In genomic region chr8:70658897-70659603, GRCm38 (mm10) we compare ENCODE assay signal across 8 mouse cellular contexts. TPM values are rescaled to one million over a fixed set of nuclear protein-coding genes. Genes with fewer than 3 reads are reported as not detected.
DNase-seq lines count a peak whose midpoint lies in the region; ATAC-seq and TF ChIP-seq lines count a peak whose summit lies in the region.

No protein-coding gene starts in this region.

- no peaks in the 10 kb centered on the region for H3K9me3 ChIP-seq in heart, embryonic 14.5 days (ENCODE audit: control insufficient read depth, low read length)
- H3K9me3 ChIP-seq in MEL (replicated peaks; ENCODE audit: insufficient read depth, low read length): no peaks in the 10 kb centered on the region
- no peaks in the 10 kb centered on the region for H3K9me3 ChIP-seq in hindbrain, embryonic 11.5 days (ENCODE audit: control insufficient read depth, low read length)
- H3K9me3 ChIP-seq in liver, embryonic 16.5 days (replicated peaks; ENCODE audit: control insufficient read depth, low read length): no peaks in the 10 kb centered on the region
- H3K9me3 ChIP-seq in stomach, embryonic 16.5 days (replicated peaks; ENCODE audit: control insufficient read depth, low read length): no peaks in the 10 kb centered on the region

- no peak for DNase-seq in heart, postnatal 25 days (ENCODE audit: low spot score)
- DNase-seq in MEL (ENCODE audit: low read depth, low spot score): no peak
- no peak for DNase-seq in hindbrain, embryonic 11.5 days (ENCODE audit: low spot score)
- DNase-seq in ovary, postnatal 36 days (ENCODE audit: low spot score): no peak
- DNase-seq in layer of hippocampus, postnatal 10 days (ENCODE audit: low spot score in 2 of 2): no peak

- WGBS in heart, embryonic 14.5 days: under 1% methylated on average over 31 of the region's 31 CpGs
- under 1% methylated on average over 31 of the region's 31 CpGs for WGBS in hindbrain, embryonic 11.5 days
- 1% methylated on average over 31 of the region's 31 CpGs for WGBS in liver, embryonic 16.5 days (ENCODE audit: insufficient replicate concordance)
- 1% methylated on average over 31 of the region's 31 CpGs for WGBS in stomach, embryonic 16.5 days

- H3K27ac ChIP-seq in heart, embryonic 14.5 days (replicated peaks in 1 of 2; ENCODE audit: control insufficient read depth in 1 of 2, insufficient read depth in 1 of 2, low read depth in 2 of 2, low read length in 2 of 2): peak overlapping the region; percentile 82 to 89
- 0 out of 2 replicates have a peak overlapping the region, but pooled peaks have one; percentile 1 for H3K27ac ChIP-seq in MEL (ENCODE audit: control insufficient read depth, low read depth, low read length)
- H3K27ac ChIP-seq in hindbrain, embryonic 11.5 days (ENCODE audit: low read depth, low read length): peak overlapping the region; percentile 70
- H3K27ac ChIP-seq in liver, embryonic 16.5 days (ENCODE audit: low read length): peak overlapping the region; percentile 84
- peak overlapping the region; percentile 28 for H3K27ac ChIP-seq in stomach, embryonic 16.5 days (ENCODE audit: low read length)

- no peak for TF ChIP-seq RAD21 in MEL (IDR thresholded peaks at IDR 0.05; ENCODE audit: low read depth, low read length)

- no peak for TF ChIP-seq CTCF in MEL (IDR thresholded peaks at IDR 0.05 in 2 of 3, conservative IDR thresholded peaks at IDR 0.05 in 1 of 3; ENCODE audit: control insufficient read depth in 1 of 3, insufficient read depth in 1 of 3, low read depth in 2 of 3, low read length in 3 of 3, poor library complexity in 1 of 3, severe bottlenecking in 1 of 3)

- intact Hi-C loops in heart, postnatal 25 days (cut with DNase I): no loop called here

- peak overlapping the region; percentile 95 for H3K9ac ChIP-seq in heart, embryonic 14.5 days (ENCODE audit: low read length)
- H3K9ac ChIP-seq in MEL (ENCODE audit: control insufficient read depth, low read depth, low read length, poor library complexity, severe bottlenecking): peak overlapping the region; percentile 83
- peak overlapping the region; percentile 84 for H3K9ac ChIP-seq in hindbrain, embryonic 11.5 days (ENCODE audit: low read depth, low read length)
- H3K9ac ChIP-seq in liver, embryonic 16.5 days (ENCODE audit: low read depth, low read length): peak overlapping the region; percentile 89
- peak overlapping the region; percentile 70 for H3K9ac ChIP-seq in stomach, embryonic 16.5 days (ENCODE audit: low read length)

- peaks cover 34% of the 10 kb centered on the region for H3K36me3 ChIP-seq in heart, embryonic 14.5 days (ENCODE audit: control insufficient read depth, insufficient read depth, low read length)
- no peaks in the 10 kb centered on the region for H3K36me3 ChIP-seq in MEL (ENCODE audit: control insufficient read depth in 1 of 2, insufficient read depth in 2 of 2, low read length in 2 of 2)
- 0 out of 2 replicates have a peak, but pooled peaks cover 6% of the 10 kb centered on the region for H3K36me3 ChIP-seq in hindbrain, embryonic 11.5 days (ENCODE audit: control insufficient read depth, insufficient read depth, low read length)
- H3K36me3 ChIP-seq in liver, embryonic 16.5 days (ENCODE audit: control insufficient read depth, insufficient read depth): 0 out of 2 replicates have a peak, but pooled peaks cover 2% of the 10 kb centered on the region
- no peaks in the 10 kb centered on the region for H3K36me3 ChIP-seq in stomach, embryonic 16.5 days (ENCODE audit: control insufficient read depth, insufficient read depth, low read length)

- no peaks in the 10 kb centered on the region for H3K27me3 ChIP-seq in heart, embryonic 14.5 days (ENCODE audit: control insufficient read depth, insufficient read depth, low read length)
- H3K27me3 ChIP-seq in MEL (ENCODE audit: control insufficient read depth in 1 of 2, insufficient read depth in 2 of 2, low read length in 2 of 2): no peaks in the 10 kb centered on the region
- H3K27me3 ChIP-seq in hindbrain, embryonic 11.5 days (ENCODE audit: control insufficient read depth, insufficient read depth, low read length): no peaks in the 10 kb centered on the region
- no peaks in the 10 kb centered on the region for H3K27me3 ChIP-seq in liver, embryonic 16.5 days (ENCODE audit: control insufficient read depth, insufficient read depth, low read depth, low read length)
- no peaks in the 10 kb centered on the region for H3K27me3 ChIP-seq in stomach, embryonic 16.5 days (ENCODE audit: control insufficient read depth, insufficient read depth, low read length)

- no peak for TF ChIP-seq POLR2A in MEL (IDR thresholded peaks at IDR 0.05; ENCODE audit: control insufficient read depth in 1 of 2, insufficient read depth in 1 of 2, low read depth in 1 of 2, low read length in 2 of 2, poor library complexity in 1 of 2)

- no peak for TF ChIP-seq EP300 in MEL (IDR thresholded peaks at IDR 0.05; ENCODE audit: low read depth in 1 of 2, low read length in 2 of 2)

- peak overlapping the region; percentile 95 for H3K4me2 ChIP-seq in heart, embryonic 14.5 days (ENCODE audit: low read length)
- H3K4me2 ChIP-seq in hindbrain, embryonic 11.5 days (replicated peaks; ENCODE audit: low read depth, low read length): peak overlapping the region; percentile 56
- H3K4me2 ChIP-seq in liver, embryonic 16.5 days (ENCODE audit: low read depth, low read length): peak overlapping the region; percentile 93
- peak overlapping the region; percentile 93 for H3K4me2 ChIP-seq in stomach, embryonic 16.5 days (ENCODE audit: low read depth, low read length)

- peak overlapping the region; percentile 88 to 89 for H3K4me3 ChIP-seq in heart, embryonic 14.5 days (ENCODE audit: control insufficient read depth in 1 of 2, insufficient read depth in 1 of 2, low read depth in 1 of 2, low read length in 2 of 2)
- H3K4me3 ChIP-seq in MEL (ENCODE audit: control insufficient read depth in 1 of 2, insufficient read depth in 1 of 2, low read depth in 2 of 2, low read length in 2 of 2): peak overlapping the region; percentile 75 to 99
- peak overlapping the region; percentile 79 for H3K4me3 ChIP-seq in hindbrain, embryonic 11.5 days (ENCODE audit: low read depth, low read length)
- peak overlapping the region; percentile 84 for H3K4me3 ChIP-seq in liver, embryonic 16.5 days (ENCODE audit: low read depth, low read length)
- peak overlapping the region; percentile 89 for H3K4me3 ChIP-seq in stomach, embryonic 16.5 days (replicated peaks; ENCODE audit: low read length)

- ATAC-seq in heart, embryonic 14.5 days (ENCODE audit: insufficient number of reproducible peaks, insufficient read depth, low FRiP score, low read depth): peak; percentile 61
- no peak; the same call in 1 of the 2 replicates for ATAC-seq in hindbrain, embryonic 11.5 days (ENCODE audit: low FRiP score)
- peak; percentile 66 for ATAC-seq in liver, embryonic 16.5 days (ENCODE audit: low read depth)
- peak; percentile 30 for ATAC-seq in stomach, embryonic 16.5 days (ENCODE audit: insufficient read depth, low FRiP score)

- H3K79me2 ChIP-seq in MEL (ENCODE audit: control insufficient read depth, insufficient read depth, low read length, poor library complexity): no peaks in the 10 kb centered on the region

- H3K4me1 ChIP-seq in heart, embryonic 14.5 days (ENCODE audit: control insufficient read depth in 2 of 2, insufficient read depth in 2 of 2, low read length in 2 of 2): peaks cover 15 to 23% of the 10 kb centered on the region in 2 experiments
- peaks cover 4 to 9% of the 10 kb centered on the region in 2 experiments; a peak in 3 of 4 replicates for H3K4me1 ChIP-seq in MEL (ENCODE audit: control insufficient read depth in 1 of 2, insufficient read depth in 2 of 2, low read length in 2 of 2)
- H3K4me1 ChIP-seq in hindbrain, embryonic 11.5 days (replicated peaks; ENCODE audit: control insufficient read depth, insufficient read depth, low read length): peaks cover 8% of the 10 kb centered on the region
- peaks cover 33% of the 10 kb centered on the region for H3K4me1 ChIP-seq in liver, embryonic 16.5 days (ENCODE audit: control insufficient read depth, low read depth, low read length)
- H3K4me1 ChIP-seq in stomach, embryonic 16.5 days (ENCODE audit: control insufficient read depth, insufficient read depth, low read length): peaks cover 25% of the 10 kb centered on the region

RNA-seq across cellular contexts. Expression of gene Pgpep1, which starts 1.1 kb away (rescaled TPM):
- 39.7 and 46.6 TPM in 2 replicates for polyA plus RNA-seq in heart, embryonic 14.5 days (2014; fragmentation: Nextera tagmentation; extraction: Ambion mirVana)
- 10 to 100 TPM; 46.8 to 47.5 TPM for total RNA-seq in heart, postnatal 25 days (2021)
- 12.6 and 13.7 TPM in 2 replicates for total RNA-seq in MEL (2012; rRNA removed)
- polyA plus RNA-seq in MEL (2012; ENCODE audit: insufficient read depth in 1 of 2, insufficient read length in 2 of 2, low read depth in 1 of 2, low replicate concordance in 2 of 2, missing spikeins in 1 of 2): 10 to 100 TPM in 1 of 2 experiments, not detected in 1; 19.5 TPM
- 170 TPM in 2 replicates for polyA plus RNA-seq in hindbrain, embryonic 11.5 days (2014; fragmentation: Nextera tagmentation; extraction: Ambion mirVana)
- polyA plus RNA-seq in liver, embryonic 16.5 days (2015; fragmentation: Nextera tagmentation; extraction: Ambion mirVana): 18.9 and 20.5 TPM in 2 replicates
- 47.4 and 57.5 TPM in 2 replicates for polyA plus RNA-seq in stomach, embryonic 16.5 days (2015; fragmentation: Nextera tagmentation; extraction: Ambion mirVana)
- 10 to 100 TPM; 25.8 to 31.9 TPM for total RNA-seq in layer of hippocampus, postnatal 10 days (2021)

RNA-seq across cellular contexts. Expression of gene Lsm4, which starts 14.0 kb away (rescaled TPM):
- polyA plus RNA-seq in heart, embryonic 14.5 days (2014; fragmentation: Nextera tagmentation; extraction: Ambion mirVana): 316 and 334 TPM in 2 replicates
- total RNA-seq in heart, postnatal 25 days (2021): 10 to 100 TPM; 60.6 to 62.9 TPM
- total RNA-seq in MEL (2012; rRNA removed): 152 and 172 TPM in 2 replicates
- polyA plus RNA-seq in MEL (2012; ENCODE audit: insufficient read depth in 1 of 2, insufficient read length in 2 of 2, low read depth in 1 of 2, low replicate concordance in 2 of 2, missing spikeins in 1 of 2): 1,000 to 10,000 TPM in 1 of 2 experiments, 100 to 1,000 TPM in 1; 514 to 2,024 TPM
- 282 and 299 TPM in 2 replicates for polyA plus RNA-seq in hindbrain, embryonic 11.5 days (2014; fragmentation: Nextera tagmentation; extraction: Ambion mirVana)
- 104 and 113 TPM in 2 replicates for polyA plus RNA-seq in liver, embryonic 16.5 days (2015; fragmentation: Nextera tagmentation; extraction: Ambion mirVana)
- polyA plus RNA-seq in stomach, embryonic 16.5 days (2015; fragmentation: Nextera tagmentation; extraction: Ambion mirVana): 154 and 173 TPM in 2 replicates
- 10 to 100 TPM; 72.3 to 76.5 TPM for total RNA-seq in layer of hippocampus, postnatal 10 days (2021)

RNA-seq across cellular contexts. Expression of gene Gdf15, which starts 26.8 kb away (rescaled TPM):
- 1.1 TPM in 2 replicates for polyA plus RNA-seq in heart, embryonic 14.5 days (2014; fragmentation: Nextera tagmentation; extraction: Ambion mirVana)
- total RNA-seq in heart, postnatal 25 days (2021): under 1 TPM; 0.56 to 0.73 TPM
- 0.15 and 1.8 TPM in 2 replicates for total RNA-seq in MEL (2012; rRNA removed)
- under 1 TPM in 1 of 2 experiments, not detected in 1; 0.63 TPM for polyA plus RNA-seq in MEL (2012; ENCODE audit: insufficient read depth in 1 of 2, insufficient read length in 2 of 2, low read depth in 1 of 2, low replicate concordance in 2 of 2, missing spikeins in 1 of 2)
- polyA plus RNA-seq in hindbrain, embryonic 11.5 days (2014; fragmentation: Nextera tagmentation; extraction: Ambion mirVana): not detected in 2 replicates
- 2.7 and 3.1 TPM in 2 replicates for polyA plus RNA-seq in liver, embryonic 16.5 days (2015; fragmentation: Nextera tagmentation; extraction: Ambion mirVana)
- 0.57 and 0.60 TPM in 2 replicates for polyA plus RNA-seq in stomach, embryonic 16.5 days (2015; fragmentation: Nextera tagmentation; extraction: Ambion mirVana)
- not detected for total RNA-seq in layer of hippocampus, postnatal 10 days (2021)

RNA-seq across cellular contexts. Expression of gene Jund, which starts 39.7 kb away (rescaled TPM):
- 122 and 137 TPM in 2 replicates for polyA plus RNA-seq in heart, embryonic 14.5 days (2014; fragmentation: Nextera tagmentation; extraction: Ambion mirVana)
- total RNA-seq in heart, postnatal 25 days (2021): 100 to 1,000 TPM; 136 to 141 TPM
- 11.1 and 16.5 TPM in 2 replicates for total RNA-seq in MEL (2012; rRNA removed)
- polyA plus RNA-seq in MEL (2012; ENCODE audit: insufficient read depth in 1 of 2, insufficient read length in 2 of 2, low read depth in 1 of 2, low replicate concordance in 2 of 2, missing spikeins in 1 of 2): 10 to 100 TPM in 1 of 2 experiments, not detected in 1; 18.8 TPM
- 126 and 137 TPM in 2 replicates for polyA plus RNA-seq in hindbrain, embryonic 11.5 days (2014; fragmentation: Nextera tagmentation; extraction: Ambion mirVana)
- 12.3 and 17.5 TPM in 2 replicates for polyA plus RNA-seq in liver, embryonic 16.5 days (2015; fragmentation: Nextera tagmentation; extraction: Ambion mirVana)
- polyA plus RNA-seq in stomach, embryonic 16.5 days (2015; fragmentation: Nextera tagmentation; extraction: Ambion mirVana): 22.5 and 30.0 TPM in 2 replicates
- total RNA-seq in layer of hippocampus, postnatal 10 days (2021): 100 to 1,000 TPM; 166 to 187 TPM

RNA-seq across cellular contexts. Expression of gene Lrrc25, which starts 43.1 kb away (rescaled TPM):
- polyA plus RNA-seq in heart, embryonic 14.5 days (2014; fragmentation: Nextera tagmentation; extraction: Ambion mirVana): 1.3 and 3.2 TPM in 2 replicates
- 1 to 10 TPM; 1.4 to 1.5 TPM for total RNA-seq in heart, postnatal 25 days (2021)
- 0.20 and 0.39 TPM in 2 replicates for total RNA-seq in MEL (2012; rRNA removed)
- 1 to 10 TPM in 1 of 2 experiments, not detected in 1; 1.1 TPM for polyA plus RNA-seq in MEL (2012; ENCODE audit: insufficient read depth in 1 of 2, insufficient read length in 2 of 2, low read depth in 1 of 2, low replicate concordance in 2 of 2, missing spikeins in 1 of 2)
- polyA plus RNA-seq in hindbrain, embryonic 11.5 days (2014; fragmentation: Nextera tagmentation; extraction: Ambion mirVana): 0.85 and 0.97 TPM in 2 replicates
- polyA plus RNA-seq in liver, embryonic 16.5 days (2015; fragmentation: Nextera tagmentation; extraction: Ambion mirVana): 7.5 and 9.0 TPM in 2 replicates
- polyA plus RNA-seq in stomach, embryonic 16.5 days (2015; fragmentation: Nextera tagmentation; extraction: Ambion mirVana): 2.9 and 3.0 TPM in 2 replicates
- total RNA-seq in layer of hippocampus, postnatal 10 days (2021): 1 to 10 TPM in 1 of 2 experiments, under 1 TPM in 1; 0.96 to 2.3 TPM

Comparison
In these comparisons a context has a peak if more than half of its experiments do, and no peak if none do; other contexts are left out.
1. H3K27ac ChIP-seq: peak in every context shown above with its lines; median percentile 86 in heart, embryonic 14.5 days; 84 in liver, embryonic 16.5 days; 70 in hindbrain, embryonic 11.5 days; 28 in stomach, embryonic 16.5 days; 1 in MEL.